Mouse (Mus musculus) intestine, embryonic 15.5 days (tissue): ENCODE measurements around the gene Cped1. TPM values are rescaled to one million over a fixed set of nuclear protein-coding genes. Genes with fewer than 3 reads are reported as not detected.
A peak's percentile ranks its signal among the peaks of the same experiment; 100 is the strongest.

Experiments used
- ATAC-seq: fragments of 200-750 bp; cut with Nextera tagmentation; 2 replicates; pipeline ENCODE4 v1.8.0; 2017; ENCODE audit warnings: moderate TSS enrichment, moderate library complexity
- H3K27ac ChIP-seq: fragments of 300-500 bp; sonication (generic); 2 replicates; pipeline ENCODE4 v1.5.1; 2015; ENCODE audit warnings: mild to moderate bottlenecking, inconsistent platforms
- H3K27me3 ChIP-seq: fragments of 300-500 bp; sonication (generic); replicated peaks from 2 replicates; pipeline ENCODE4 v1.6.1; 2015; ENCODE audit warnings: inconsistent platforms
- H3K36me3 ChIP-seq: fragments of 300-500 bp; sonication (generic); 2 replicates; pipeline ENCODE4 v1.6.1; 2015; ENCODE audit warnings: inconsistent platforms
- H3K4me1 ChIP-seq: fragments of 300-500 bp; sonication (generic); replicated peaks from 2 replicates; pipeline ENCODE4 v1.6.1; 2015; ENCODE audit warnings: inconsistent platforms
- H3K4me2 ChIP-seq: fragments of 300-500 bp; sonication (generic); replicated peaks from 2 replicates; pipeline ENCODE4 v1.6.1; 2015; ENCODE audit warnings: mild to moderate bottlenecking, inconsistent platforms
- H3K4me3 ChIP-seq: fragments of 300-500 bp; sonication (generic); replicated peaks from 2 replicates; pipeline ENCODE4 v1.5.1; 2015; ENCODE audit warnings: inconsistent platforms
- H3K9ac ChIP-seq: fragments of 300-500 bp; sonication (generic); 2 replicates; pipeline ENCODE4 v1.6.1; 2015; ENCODE audit warnings: inconsistent platforms
- H3K9me3 ChIP-seq: fragments of 300-500 bp; sonication (generic); 2 replicates; pipeline ENCODE4 v1.6.1; 2016; ENCODE audit warnings: inconsistent platforms
- WGBS: fragments of 180-500 bp; shearing (Covaris S2); methylation state at CpG from one replicate; pipeline ENCODE4 v1.1.7; 2015; 5-methylcytosine and 5-hydroxymethylcytosine counted together
- polyA plus RNA-seq: library from polyadenylated mRNA; unstranded; fragments of >200 nt; fragmentation: Nextera tagmentation; extraction: Ambion mirVana; gene quantifications from 2 replicates; pipeline ENCODE4 v1.2.1, GENCODE M21; 2015

The Cped1 gene
- polyA plus RNA-seq, 1 experiment from 2014 or later = 20.7 TPM

DNA sequence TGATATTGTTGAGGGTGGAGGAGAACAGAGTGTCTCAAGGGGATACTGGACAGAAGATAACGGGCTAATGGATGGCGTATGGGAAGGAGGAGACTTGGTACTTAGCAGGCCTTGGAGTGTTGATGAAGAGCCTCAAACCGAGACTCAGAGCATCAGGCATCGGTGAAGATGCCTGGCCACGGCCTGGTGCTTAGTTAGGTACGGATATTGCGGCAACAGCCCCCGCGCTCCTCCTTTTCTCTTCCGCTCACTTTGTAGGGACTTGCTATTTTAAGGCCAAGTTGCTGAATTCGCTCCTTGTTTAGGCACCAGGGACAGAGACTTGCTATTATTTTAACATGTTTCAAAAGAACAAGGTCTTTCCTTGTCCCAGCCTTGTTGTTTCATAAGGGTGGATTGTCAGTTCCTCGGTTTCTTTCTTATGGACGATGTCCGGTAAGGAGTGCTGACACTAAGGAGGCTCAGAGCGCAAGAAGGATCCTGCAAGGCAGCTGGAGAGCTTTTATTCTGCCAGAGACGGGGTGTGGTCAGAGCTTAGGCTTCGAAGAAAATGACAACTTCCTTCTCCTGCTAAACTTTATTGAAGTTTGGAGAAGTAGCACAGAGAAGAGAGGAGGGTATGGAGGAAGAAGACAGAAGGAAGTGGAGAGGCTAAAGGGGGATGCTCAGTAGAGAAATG lies 16.9 kb downstream of the Cped1 start:
- H3K27me3 ChIP-seq = no peaks in the 10 kb centered on the region
- H3K27ac ChIP-seq = peak overlapping the region; percentile 81
- H3K9me3 ChIP-seq = no peaks in the 10 kb centered on the region
- H3K9ac ChIP-seq = no peak overlapping the region
- H3K4me2 ChIP-seq = peak overlapping the region; percentile 10
- H3K36me3 ChIP-seq = no peaks in the 10 kb centered on the region
- WGBS = 50% methylated on average over 17 of the region's 17 CpGs
- ATAC-seq = peak; percentile 43
- H3K4me3 ChIP-seq = no peak overlapping the region
- H3K4me1 ChIP-seq = peaks cover 18% of the 10 kb centered on the region; the same call in 1 of the 2 replicates

DNA sequence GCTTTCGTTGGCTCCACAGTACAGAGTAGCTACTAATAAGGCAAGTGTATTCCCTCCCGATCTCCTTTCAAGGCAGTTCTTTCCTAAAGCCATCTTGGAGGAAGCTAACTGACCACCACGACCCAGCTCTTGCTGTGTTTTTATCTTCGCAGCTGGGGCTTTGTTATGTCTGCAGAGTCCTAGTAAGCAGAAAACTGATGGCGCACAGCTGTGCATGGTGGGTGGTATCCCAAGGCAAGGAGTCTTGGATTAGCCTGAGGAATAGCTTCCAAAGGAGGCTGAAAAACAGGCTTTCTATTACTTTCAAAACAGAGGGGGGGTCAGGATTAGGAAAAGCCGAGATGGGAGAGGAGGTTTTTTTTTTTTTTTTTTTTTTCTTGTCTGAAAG lies 17.5 kb downstream of the Cped1 start:
- Histone ChIP-seq H3K36me3 (no peaks in the 10 kb centered on the region), H3K27ac (peak overlapping the region; percentile 81), H3K4me3 (no peak overlapping the region)

DNA sequence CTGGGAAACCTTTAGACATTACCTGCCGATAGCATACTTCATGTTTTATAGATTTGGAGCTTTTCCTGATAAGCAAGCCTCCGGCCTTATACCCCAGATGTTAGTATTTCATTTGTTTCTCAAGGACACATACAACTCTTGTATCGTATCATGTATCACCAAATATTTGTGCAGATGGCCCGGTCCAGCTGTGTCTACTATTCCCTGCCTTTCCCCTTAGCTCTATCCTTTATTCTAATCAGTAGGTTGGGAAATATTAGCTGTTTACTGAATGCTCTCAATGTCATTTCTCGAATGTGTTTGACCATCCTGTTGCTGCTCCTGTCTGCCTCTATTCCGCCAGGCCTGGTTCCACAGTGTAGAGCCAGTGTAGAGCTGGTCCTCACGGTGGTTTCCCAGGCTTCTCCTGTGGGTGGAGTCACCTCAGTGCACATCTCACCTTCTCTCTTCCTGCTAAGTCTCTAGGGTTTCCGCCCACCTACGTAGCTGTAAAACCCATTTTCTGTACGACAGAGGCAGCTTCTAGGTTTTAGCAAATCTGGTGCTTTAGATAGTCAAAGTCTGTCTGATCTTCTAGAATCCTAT lies 18.3 kb downstream of the Cped1 start:
- Histone ChIP-seq H3K9me3 (no peaks in the 10 kb centered on the region), H3K4me3 (no peak overlapping the region), H3K9ac (no peak overlapping the region), H3K4me1 (0 out of 2 replicates have a peak, but pooled peaks cover 7% of the 10 kb centered on the region), H3K27me3 (no peaks in the 10 kb centered on the region), H3K27ac (0 out of 2 replicates have a peak overlapping the region, but pooled peaks have one; percentile 76), H3K36me3 (no peaks in the 10 kb centered on the region), H3K4me2 (0 out of 2 replicates have a peak overlapping the region, but pooled peaks have one; percentile 17)
- 71% methylated on average over 10 of the region's 10 CpGs for WGBS
- ATAC-seq = no peak

More for the DNA sequence above, 17.5 kb downstream of the Cped1 start:
- Histone ChIP-seq H3K9me3 (no peaks in the 10 kb centered on the region), H3K9ac (no peak overlapping the region), H3K4me1 (peaks cover 14% of the 10 kb centered on the region; the same call in 1 of the 2 replicates), H3K4me2 (peak overlapping the region; percentile 10; the same call in 1 of the 2 replicates), H3K27me3 (no peaks in the 10 kb centered on the region)
- ATAC-seq = peak; percentile 92
- WGBS = 20% methylated on average over 6 of the region's 6 CpGs

GRCm38 (mm10) chr6:22008346-22008745 lies 22.6 kb downstream of the Cped1 start:
- WGBS = 90% methylated on average over 7 of the region's 7 CpGs
- H3K4me3 ChIP-seq = no peak overlapping the region
- H3K9me3 ChIP-seq = no peaks in the 10 kb centered on the region

DNA sequence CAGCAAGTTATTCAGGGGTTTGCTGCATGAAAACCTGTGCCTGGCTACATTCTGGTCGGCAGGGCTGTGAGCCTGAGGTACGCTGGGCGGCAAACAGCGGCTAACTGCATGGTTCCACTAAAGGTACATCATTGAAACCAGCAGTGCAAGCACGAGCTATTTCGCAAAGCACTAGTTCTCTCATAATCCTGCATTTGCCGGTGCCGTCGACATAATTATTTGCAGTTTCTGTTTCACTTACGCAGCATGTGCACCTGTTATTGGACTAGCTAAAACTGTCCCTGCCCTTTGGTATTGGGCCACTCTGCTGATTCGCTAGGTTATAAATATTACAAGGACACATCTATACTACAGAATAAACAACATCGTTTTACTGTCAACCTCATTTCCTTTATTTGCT lies 24.5 kb downstream of the Cped1 start:
- no peak overlapping the region for H3K4me2 ChIP-seq
- no peaks in the 10 kb centered on the region for H3K9me3 ChIP-seq
- ATAC-seq = no peak
- WGBS = 75% methylated on average over 12 of the region's 12 CpGs
- H3K4me3 ChIP-seq = no peak overlapping the region
- H3K36me3 ChIP-seq = no peaks in the 10 kb centered on the region
- H3K9ac ChIP-seq = no peak overlapping the region
- H3K27me3 ChIP-seq = no peaks in the 10 kb centered on the region
- no peak overlapping the region for H3K27ac ChIP-seq
- no peaks in the 10 kb centered on the region for H3K4me1 ChIP-seq

More at GRCm38 (mm10) chr6:22008346-22008745, 22.6 kb downstream of the Cped1 start:
- Histone ChIP-seq H3K27ac (no peak overlapping the region), H3K27me3 (no peaks in the 10 kb centered on the region), H3K4me2 (no peak overlapping the region), H3K36me3 (no peaks in the 10 kb centered on the region), H3K9ac (no peak overlapping the region), H3K4me1 (no peaks in the 10 kb centered on the region)
- no peak for ATAC-seq

GRCm38 (mm10) chr6:22010761-22011281 lies 25.1 kb downstream of the Cped1 start:
- H3K4me2 ChIP-seq = no peak overlapping the region
- ATAC-seq = no peak
- H3K27ac ChIP-seq = no peak overlapping the region
- no peak overlapping the region for H3K4me3 ChIP-seq
- H3K9ac ChIP-seq = no peak overlapping the region
- no peaks in the 10 kb centered on the region for H3K36me3 ChIP-seq
- H3K4me1 ChIP-seq = no peaks in the 10 kb centered on the region
- H3K9me3 ChIP-seq = no peaks in the 10 kb centered on the region
- WGBS = 77% methylated on average over 11 of the region's 11 CpGs
- no peaks in the 10 kb centered on the region for H3K27me3 ChIP-seq

DNA sequence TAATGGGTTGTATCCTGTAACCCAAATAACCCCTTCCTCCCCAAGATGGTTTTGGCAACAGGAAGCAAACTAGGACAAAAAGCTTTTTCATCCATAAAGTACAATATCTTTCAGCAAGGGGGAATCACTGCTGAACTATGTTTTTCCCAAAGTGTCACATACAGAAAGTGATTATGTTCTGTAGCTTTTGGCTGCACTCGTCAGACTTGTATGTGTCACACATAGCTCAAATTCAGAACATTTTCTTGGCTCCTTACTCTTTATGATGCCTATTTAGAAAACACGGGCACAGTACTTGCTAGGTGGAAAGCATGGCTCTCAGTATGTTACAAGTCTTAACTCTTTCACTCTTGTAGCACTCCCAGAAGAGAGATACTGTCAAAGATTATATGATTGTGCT lies 25.8 kb downstream of the Cped1 start:
- no peak overlapping the region for H3K9ac ChIP-seq
- H3K36me3 ChIP-seq = no peaks in the 10 kb centered on the region
- WGBS = 66% methylated on average over 2 of the region's 2 CpGs
- no peak overlapping the region for H3K4me3 ChIP-seq
- no peaks in the 10 kb centered on the region for H3K9me3 ChIP-seq
- H3K27ac ChIP-seq = no peak overlapping the region
- no peak for ATAC-seq
- no peaks in the 10 kb centered on the region for H3K27me3 ChIP-seq
- no peaks in the 10 kb centered on the region for H3K4me1 ChIP-seq
- H3K4me2 ChIP-seq = no peak overlapping the region

DNA sequence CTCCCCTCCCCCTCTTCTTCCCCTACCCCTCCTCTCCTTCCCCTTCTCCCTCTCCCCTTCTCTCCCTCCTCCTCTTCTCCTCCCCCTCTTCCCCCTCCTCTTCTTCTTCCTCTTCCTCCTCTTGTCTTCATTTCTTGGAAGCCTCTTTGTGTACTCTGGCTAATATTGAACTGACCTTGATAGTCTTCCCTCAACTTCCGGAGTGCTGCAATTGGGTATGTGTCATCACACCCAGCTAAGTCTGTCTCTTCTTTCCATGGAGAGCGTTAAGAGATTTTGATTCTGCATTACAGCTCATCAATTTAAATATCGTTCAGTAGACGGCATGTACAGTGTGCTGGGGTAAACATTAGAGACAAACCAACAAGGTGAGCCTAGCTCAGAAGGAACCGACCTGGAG lies 26.4 kb downstream of the Cped1 start:
- H3K9ac ChIP-seq = no peak overlapping the region
- no peaks in the 10 kb centered on the region for H3K9me3 ChIP-seq
- no peak overlapping the region for H3K27ac ChIP-seq
- no peak overlapping the region for H3K4me3 ChIP-seq
- WGBS = 72% methylated on average over 5 of the region's 5 CpGs
- no peak overlapping the region for H3K4me2 ChIP-seq
- no peaks in the 10 kb centered on the region for H3K27me3 ChIP-seq
- no peaks in the 10 kb centered on the region for H3K4me1 ChIP-seq
- no peak for ATAC-seq
- no peaks in the 10 kb centered on the region for H3K36me3 ChIP-seq

DNA sequence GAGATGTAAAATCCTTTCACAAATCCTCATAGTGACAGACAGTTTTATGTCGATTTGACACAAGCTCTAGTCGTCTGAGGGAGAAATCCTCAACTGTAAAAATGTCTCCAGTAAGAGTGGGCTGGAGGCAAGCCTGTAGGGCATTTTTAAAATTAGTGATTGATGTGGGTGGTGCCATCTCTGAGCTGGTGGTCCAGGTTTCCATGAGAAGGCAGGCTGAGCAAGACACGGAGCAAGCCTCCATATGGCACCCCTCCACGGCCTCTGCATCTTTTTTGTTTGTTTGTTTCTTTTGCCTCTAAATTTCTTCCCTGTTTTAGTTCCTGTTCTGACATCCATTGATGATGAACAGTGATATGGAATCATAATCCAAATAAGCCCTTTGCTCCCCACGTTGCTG lies 26.8 kb downstream of the Cped1 start:
- Histone ChIP-seq H3K9me3 (no peaks in the 10 kb centered on the region), H3K9ac (no peak overlapping the region), H3K36me3 (no peaks in the 10 kb centered on the region), H3K4me2 (no peak overlapping the region), H3K4me1 (no peaks in the 10 kb centered on the region), H3K27me3 (no peaks in the 10 kb centered on the region), H3K4me3 (no peak overlapping the region), H3K27ac (no peak overlapping the region)
- 67% methylated on average over 5 of the region's 5 CpGs for WGBS
- no peak for ATAC-seq

DNA sequence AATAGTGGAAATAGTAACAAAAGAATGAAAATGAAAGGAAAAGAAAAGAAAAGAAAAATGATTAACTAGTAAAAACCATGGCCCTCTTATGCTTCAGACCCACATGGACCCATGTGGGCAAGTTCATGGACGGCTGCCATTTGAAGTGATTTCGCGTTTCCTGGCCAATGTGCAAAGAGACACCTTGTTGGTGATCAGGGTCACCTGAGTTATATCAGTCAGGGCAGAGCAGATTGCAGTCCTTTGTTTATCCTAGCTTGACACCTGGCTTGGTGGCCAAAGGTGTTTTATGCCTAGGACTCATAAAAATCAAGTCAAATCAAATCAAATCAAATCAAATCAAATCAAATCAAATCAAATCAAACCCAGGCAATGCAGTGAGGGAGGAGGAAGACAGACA lies 27.7 kb downstream of the Cped1 start:
- Histone ChIP-seq H3K4me3 (no peak overlapping the region), H3K4me1 (no peaks in the 10 kb centered on the region), H3K27ac (no peak overlapping the region), H3K36me3 (no peaks in the 10 kb centered on the region), H3K9me3 (no peaks in the 10 kb centered on the region), H3K4me2 (no peak overlapping the region), H3K27me3 (no peaks in the 10 kb centered on the region), H3K9ac (no peak overlapping the region)
- WGBS = 97% methylated on average over 3 of the region's 3 CpGs
- ATAC-seq = no peak

DNA sequence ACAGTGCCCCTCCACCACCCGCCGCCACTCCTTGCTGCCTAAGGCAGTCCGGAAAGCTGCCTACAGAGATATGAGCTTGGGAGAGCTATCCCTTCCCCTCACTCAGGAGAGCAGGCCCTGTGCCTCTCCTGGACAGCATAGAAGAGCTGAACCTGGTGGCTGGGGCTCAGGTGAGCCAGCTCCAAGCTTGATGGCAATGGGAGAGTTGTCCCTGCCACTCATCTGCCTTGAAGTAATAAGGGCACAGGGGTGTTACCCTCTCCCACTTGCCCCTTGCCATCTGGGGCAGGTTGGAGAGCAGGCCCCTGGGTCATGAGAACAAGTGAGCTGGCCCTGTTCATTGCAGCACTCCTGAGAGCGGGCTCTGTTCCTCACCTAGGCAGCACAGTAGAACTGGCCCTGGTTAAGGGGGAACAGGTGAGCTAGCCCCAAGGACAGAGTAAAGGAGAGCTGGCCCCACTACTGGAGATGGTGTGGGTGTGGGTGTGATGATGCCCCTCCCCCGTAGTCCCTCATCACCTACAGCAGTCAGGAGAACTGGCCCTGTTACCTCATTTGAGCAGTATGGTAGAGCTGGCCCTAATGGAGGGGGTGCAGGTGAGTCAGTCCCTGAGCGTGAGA lies 28.7 kb downstream of the Cped1 start:
- no peak overlapping the region for H3K4me2 ChIP-seq
- H3K9me3 ChIP-seq = no peaks in the 10 kb centered on the region
- no peaks in the 10 kb centered on the region for H3K4me1 ChIP-seq
- H3K9ac ChIP-seq = no peak overlapping the region
- WGBS = 94% methylated on average over 6 of the region's 6 CpGs
- H3K36me3 ChIP-seq = no peaks in the 10 kb centered on the region
- H3K27ac ChIP-seq = no peak overlapping the region
- H3K4me3 ChIP-seq = no peak overlapping the region
- ATAC-seq = no peak
- no peaks in the 10 kb centered on the region for H3K27me3 ChIP-seq

- Histone ChIP-seq H3K9me3 (no peaks in the 10 kb centered on the region), H3K9ac (no peak overlapping the region), H3K27me3 (no peaks in the 10 kb centered on the region), H3K4me2 (no peak overlapping the region), H3K4me3 (no peak overlapping the region), H3K27ac (no peak overlapping the region), H3K4me1 (no peaks in the 10 kb centered on the region), H3K36me3 (no peaks in the 10 kb centered on the region)
- no peak for ATAC-seq
- 73% methylated on average over 7 of the region's 7 CpGs for WGBS
Measured at GRCm38 (mm10) chr6:22017631-22018030, 31.9 kb downstream of the Cped1 start.
